Mouse (Mus musculus): ENCODE results near the gene Ranbp9. TPM values are rescaled to one million over a fixed set of nuclear protein-coding genes. Genes with fewer than 3 reads are reported as not detected.

Ranbp9 gene
- polyA plus RNA-seq, 1 experiment from 2014 or later: 8.2 TPM

Other genes with a start within 250 kb of the Ranbp9 start
- 0.28 and 0.65 TPM in 2 replicates for gene Gfod1, start 177.1 kb downstream of the Ranbp9 start, polyA plus RNA-seq (2015; fragmentation: Nextera tagmentation; extraction: Ambion mirVana)
- gene Sirt5, start 115.8 kb downstream of the Ranbp9 start, polyA plus RNA-seq (2015; fragmentation: Nextera tagmentation; extraction: Ambion mirVana): 19.6 and 21.5 TPM in 2 replicates
- gene Nol7, start 82.9 kb downstream of the Ranbp9 start, polyA plus RNA-seq (2015; fragmentation: Nextera tagmentation; extraction: Ambion mirVana): 135 and 137 TPM in 2 replicates
- 20.2 and 21.9 TPM in 2 replicates for gene Mcur1, start 78.9 kb upstream of the Ranbp9 start, polyA plus RNA-seq (2015; fragmentation: Nextera tagmentation; extraction: Ambion mirVana)
- 1.3 and 2.3 TPM in 2 replicates for gene Rnf182, start 134.4 kb upstream of the Ranbp9 start, polyA plus RNA-seq (2015; fragmentation: Nextera tagmentation; extraction: Ambion mirVana)